Mouse (Mus musculus) stomach, postnatal 0 days (tissue): ENCODE data around the gene Nfasc. TPM values are rescaled to one million over a fixed set of nuclear protein-coding genes. Genes with fewer than 3 reads are reported as not detected.

Source experiments
- ATAC-seq: fragments of 200-750 bp; cut with Nextera tagmentation; 2 replicates; pipeline ENCODE4 v1.8.0; 2017; ENCODE audit not compliant: low FRiP score, low TSS enrichment
- DNase-seq: peaks from one replicate; pipeline ENCODE4 v3.0.0-alpha.2; 2016; ENCODE audit warnings: low spot score
- H3K27ac ChIP-seq: fragments of 300-500 bp; sonication (generic); replicated peaks from 2 replicates; pipeline ENCODE4 v1.5.1; 2014; ENCODE audit warnings: mild to moderate bottlenecking, control low read depth
- H3K27me3 ChIP-seq: fragments of 300-500 bp; sonication (generic); 2 replicates; pipeline ENCODE4 v1.6.1; 2014; ENCODE audit warnings: low read length; ENCODE audit not compliant: control insufficient read depth, insufficient read depth
- H3K36me3 ChIP-seq: fragments of 300-500 bp; sonication (generic); 2 replicates; pipeline ENCODE4 v1.6.1; 2014; ENCODE audit warnings: low read length, mixed read lengths; ENCODE audit not compliant: control insufficient read depth, insufficient read depth
- H3K4me1 ChIP-seq: fragments of 300-500 bp; sonication (generic); replicated peaks from 2 replicates; pipeline ENCODE4 v1.6.1; 2014; ENCODE audit warnings: antibody characterized with exemption; ENCODE audit not compliant: control insufficient read depth, insufficient read depth
- H3K4me2 ChIP-seq: fragments of 300-500 bp; sonication (generic); replicated peaks from 2 replicates; pipeline ENCODE4 v1.6.1; 2014; ENCODE audit warnings: low read depth, mild to moderate bottlenecking, control low read depth, moderate library complexity
- H3K4me3 ChIP-seq: fragments of 300-500 bp; sonication (generic); 2 replicates; pipeline ENCODE4 v1.5.1; 2014; ENCODE audit warnings: low read depth, low read length, control low read depth
- H3K9ac ChIP-seq: fragments of 300-500 bp; sonication (generic); 2 replicates; pipeline ENCODE4 v1.6.1; 2014; ENCODE audit warnings: mild to moderate bottlenecking, low read length, control low read depth, mixed read lengths
- H3K9me3 ChIP-seq: fragments of 300-500 bp; sonication (generic); 2 replicates; pipeline ENCODE4 v1.6.1; 2016; ENCODE audit warnings: low read length; ENCODE audit not compliant: control insufficient read depth
- CTCF ChIP-seq: IDR thresholded peaks from 2 replicates; pipeline ENCODE4 v1.5.1; 2016; ENCODE audit warnings: antibody characterized with exemption, low read depth, mild to moderate bottlenecking, moderate library complexity
- EP300 ChIP-seq: optimal IDR thresholded peaks from 2 replicates; pipeline ENCODE3; 2016; ENCODE audit warnings: antibody characterized with exemption
- WGBS: fragments of 180-500 bp; shearing (Covaris S2); extraction: QIAGEN DNeasy Blood & Tissue Kit; methylation state at CpG from one replicate; pipeline ENCODE4 v1.1.7; 2014; 5-methylcytosine and 5-hydroxymethylcytosine counted together
- polyA plus RNA-seq: library from polyadenylated mRNA; unstranded; fragments of >200 nt; fragmentation: Nextera tagmentation; extraction: Ambion mirVana; gene quantifications from 2 replicates; pipeline ENCODE4 v1.2.1, GENCODE M21; 2015

Gene Nfasc
- polyA plus RNA-seq, 1 experiment from 2014 or later: 0.74 TPM

GRCm38 (mm10) chr1:132625034-132625433, 116.6 kb downstream of the Nfasc start:
- H3K4me3 ChIP-seq: no peak overlapping the region
- no peaks in the 10 kb centered on the region for H3K9me3 ChIP-seq
- no peaks in the 10 kb centered on the region for H3K4me1 ChIP-seq
- DNase-seq (no peak), ATAC-seq (no peak)
- 54% methylated on average over 6 of the region's 6 CpGs for WGBS
- no peak overlapping the region for H3K27ac ChIP-seq
- no peak for TF ChIP-seq CTCF
- no peak for TF ChIP-seq EP300
- no peak overlapping the region for H3K9ac ChIP-seq
- no peaks in the 10 kb centered on the region for H3K36me3 ChIP-seq
- H3K4me2 ChIP-seq: no peak overlapping the region
- H3K27me3 ChIP-seq: no peaks in the 10 kb centered on the region

GRCm38 (mm10) chr1:132624466-132624865, 117.1 kb downstream of the Nfasc start:
- no peak overlapping the region for H3K4me2 ChIP-seq
- no peaks in the 10 kb centered on the region for H3K4me1 ChIP-seq
- no peak overlapping the region for H3K4me3 ChIP-seq
- no peaks in the 10 kb centered on the region for H3K9me3 ChIP-seq
- no peak for ATAC-seq
- TF ChIP-seq EP300 (no peak), CTCF (no peak)
- no peak for DNase-seq
- H3K36me3 ChIP-seq: no peaks in the 10 kb centered on the region
- no peak overlapping the region for H3K9ac ChIP-seq
- no peak overlapping the region for H3K27ac ChIP-seq
- H3K27me3 ChIP-seq: no peaks in the 10 kb centered on the region
- 40% methylated on average over 1 of the region's 1 CpGs for WGBS

- DNase-seq: no peak
- Histone ChIP-seq H3K27ac (no peak overlapping the region), H3K4me1 (no peaks in the 10 kb centered on the region), H3K4me2 (no peak overlapping the region), H3K9ac (no peak overlapping the region), H3K27me3 (no peaks in the 10 kb centered on the region), H3K4me3 (no peak overlapping the region), H3K36me3 (no peaks in the 10 kb centered on the region), H3K9me3 (no peaks in the 10 kb centered on the region)
- 31% methylated on average over 14 of the region's 14 CpGs for WGBS
- TF ChIP-seq CTCF (peak; percentile 16; the same call in 1 of the 2 replicates), EP300 (no peak)
- ATAC-seq: no peak
Observed at GRCm38 (mm10) chr1:132623641-132624336, 117.8 kb downstream of the Nfasc start.

- ATAC-seq (no peak), DNase-seq (no peak)
- H3K27ac ChIP-seq: no peak overlapping the region
Observed at GRCm38 (mm10) chr1:132612066-132612465, 129.5 kb downstream of the Nfasc start.

GRCm38 (mm10) chr1:132609048-132609634, 132.5 kb downstream of the Nfasc start:
- peak; percentile 57 for DNase-seq
- WGBS: 32% methylated on average over 4 of the region's 4 CpGs
- H3K9me3 ChIP-seq: no peaks in the 10 kb centered on the region

More at GRCm38 (mm10) chr1:132612066-132612465, 129.5 kb downstream of the Nfasc start:
- Histone ChIP-seq H3K9me3 (no peaks in the 10 kb centered on the region), H3K4me1 (no peaks in the 10 kb centered on the region), H3K9ac (no peak overlapping the region), H3K27me3 (no peaks in the 10 kb centered on the region), H3K36me3 (no peaks in the 10 kb centered on the region), H3K4me3 (no peak overlapping the region), H3K4me2 (no peak overlapping the region)
- 69% methylated on average over 4 of the region's 4 CpGs for WGBS
- TF ChIP-seq EP300: no peak

GRCm38 (mm10) chr1:132602161-132602560, 139.4 kb downstream of the Nfasc start:
- TF ChIP-seq CTCF (no peak), EP300 (no peak)
- WGBS: 32% methylated on average over 8 of the region's 8 CpGs
- no peaks in the 10 kb centered on the region for H3K27me3 ChIP-seq
- no peak; the same call in 1 of the 2 replicates for ATAC-seq
- H3K9ac ChIP-seq: no peak overlapping the region
- H3K4me2 ChIP-seq: no peak overlapping the region
- no peak for DNase-seq
- H3K9me3 ChIP-seq: no peaks in the 10 kb centered on the region
- H3K4me1 ChIP-seq: no peaks in the 10 kb centered on the region
- H3K27ac ChIP-seq: no peak overlapping the region
- H3K4me3 ChIP-seq: no peak overlapping the region
- no peaks in the 10 kb centered on the region for H3K36me3 ChIP-seq

More at GRCm38 (mm10) chr1:132609048-132609634, 132.5 kb downstream of the Nfasc start:
- TF ChIP-seq EP300 (no peak), CTCF (peak; percentile 81)
- H3K27me3 ChIP-seq: no peaks in the 10 kb centered on the region
- H3K9ac ChIP-seq: no peak overlapping the region
- 0 out of 2 replicates have a peak, but pooled peaks have one; percentile 57 for ATAC-seq
- no peak overlapping the region for H3K27ac ChIP-seq
- H3K4me3 ChIP-seq: no peak overlapping the region
- H3K4me1 ChIP-seq: no peaks in the 10 kb centered on the region
- H3K4me2 ChIP-seq: no peak overlapping the region
- no peaks in the 10 kb centered on the region for H3K36me3 ChIP-seq
